Mouse (Mus musculus) splenic B cell, adult 2 months (primary cell): ENCODE measurements around the gene Gm20388.

Experiments
- DNase-seq: peaks from one replicate; pipeline ENCODE4 v3.0.0-alpha.2; 2011; ENCODE audit warnings: low read depth, low spot score
- H3K27me3 ChIP-seq: 2 replicates; pipeline ENCODE4 v1.6.1; 2012; ENCODE audit warnings: mild to moderate bottlenecking, low read length, moderate library complexity, mixed read lengths; ENCODE audit not compliant: control insufficient read depth, poor library complexity, insufficient read depth, severe bottlenecking
- H3K36me3 ChIP-seq: 2 replicates; pipeline ENCODE4 v1.6.1; 2012; ENCODE audit warnings: mild to moderate bottlenecking, low read length, moderate library complexity, mixed read lengths; ENCODE audit not compliant: control insufficient read depth, poor library complexity, insufficient read depth, severe bottlenecking

Gm20388 gene

DNA sequence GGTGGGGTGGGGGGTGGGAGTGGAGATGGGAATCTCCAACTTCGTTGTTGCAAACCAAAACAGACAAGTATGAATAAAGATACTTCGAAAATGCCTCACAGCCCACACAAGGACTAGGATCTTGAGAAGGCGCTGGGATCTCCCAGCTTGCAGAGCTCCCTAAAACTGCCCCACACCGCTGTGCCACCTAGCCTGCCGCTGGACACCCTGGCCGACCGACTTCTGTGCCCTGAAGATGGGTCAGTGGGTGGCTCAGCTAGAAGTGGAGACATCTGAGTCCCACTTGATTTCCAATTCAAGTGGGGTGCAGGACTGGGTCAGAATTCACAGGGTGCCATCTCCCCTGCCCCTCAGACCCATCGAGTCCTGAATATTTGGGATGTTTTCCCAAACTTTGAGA lies 1211.1 kb downstream of the Gm20388 start:
- no peak for DNase-seq
- Histone ChIP-seq H3K36me3 (no peaks in the 10 kb centered on the region), H3K27me3 (no peaks in the 10 kb centered on the region; the same call in 1 of the 2 replicates)

DNA sequence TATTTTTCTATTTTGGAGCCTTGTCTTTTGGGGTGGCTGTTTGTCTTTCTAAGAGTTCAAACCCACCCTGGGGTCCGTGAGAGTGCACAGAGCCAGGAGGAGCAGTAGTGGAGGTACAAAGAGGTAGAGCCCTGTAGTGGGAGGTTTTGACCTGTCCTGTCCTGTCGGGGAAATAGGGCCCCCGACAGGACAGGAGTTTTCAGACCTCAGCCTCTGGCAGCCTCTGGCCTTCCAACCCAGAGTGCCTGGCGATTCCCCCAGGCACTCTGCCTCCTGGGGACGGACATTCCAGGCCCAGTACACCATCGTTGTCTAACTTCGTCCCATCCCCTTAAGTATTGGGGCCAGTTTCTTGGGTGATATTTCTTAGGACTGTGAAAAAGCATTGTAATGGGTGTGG lies 1211.7 kb downstream of the Gm20388 start:
- H3K27me3 ChIP-seq, result no peaks in the 10 kb centered on the region; the same call in 1 of the 2 replicates
- no peak for DNase-seq
- no peaks in the 10 kb centered on the region for H3K36me3 ChIP-seq

DNA sequence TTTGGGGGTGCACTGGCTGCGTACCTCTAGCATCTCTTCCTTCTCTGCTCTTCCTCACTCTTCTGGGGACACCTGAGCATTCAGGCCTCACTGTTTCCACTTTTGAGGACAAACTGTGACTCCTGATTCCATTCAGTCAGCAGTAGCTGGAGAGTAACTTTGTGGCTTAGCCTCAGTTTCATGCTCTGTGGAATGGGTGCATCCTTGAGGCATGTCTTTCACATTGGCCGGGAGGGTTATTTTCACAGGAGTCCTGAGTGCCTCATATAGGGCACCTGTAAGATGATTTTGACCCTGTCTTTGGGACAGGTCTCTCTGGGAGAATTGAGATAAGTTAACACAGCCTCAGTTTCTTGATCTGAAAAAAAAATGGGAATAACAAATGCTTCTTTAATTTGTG lies 1212.5 kb downstream of the Gm20388 start:
- Histone ChIP-seq H3K36me3 (no peaks in the 10 kb centered on the region), H3K27me3 (no peaks in the 10 kb centered on the region; the same call in 1 of the 2 replicates)
- DNase-seq, result no peak

DNA sequence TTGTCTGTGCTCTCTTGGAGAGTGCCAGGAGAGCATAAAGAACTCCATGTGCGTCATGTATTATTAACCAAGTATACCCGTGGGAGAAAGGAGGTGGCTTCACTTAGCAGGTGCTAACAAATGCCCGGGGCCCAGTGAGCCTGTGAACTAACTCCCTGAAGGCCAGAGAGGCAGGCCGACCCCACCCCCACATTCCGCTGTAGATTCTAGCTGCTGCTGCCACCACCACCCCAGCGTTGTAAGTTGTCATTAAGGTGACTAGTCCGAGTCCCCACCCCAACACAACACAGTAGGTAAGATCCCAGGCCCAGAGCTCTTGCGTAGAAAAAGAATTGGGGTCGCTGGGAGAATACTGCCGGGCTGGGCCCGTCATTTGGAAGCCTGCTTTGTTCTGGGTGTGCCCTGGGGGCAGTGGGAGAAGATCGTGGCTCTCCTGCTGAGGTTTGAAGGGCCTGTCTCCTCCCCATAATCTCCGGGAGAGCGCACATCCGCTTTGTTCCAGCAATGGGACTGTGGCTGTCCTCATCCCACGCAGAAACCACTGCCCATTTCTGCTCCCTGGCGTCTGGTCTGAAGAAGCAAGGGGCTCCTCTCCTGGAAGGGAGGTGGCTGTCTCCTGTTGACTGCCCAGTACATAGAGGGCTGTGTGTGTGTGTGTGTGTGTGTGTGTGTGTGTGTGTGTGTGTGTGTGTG lies 1214.1 kb downstream of the Gm20388 start:
- DNase-seq, result no peak
- H3K36me3 ChIP-seq, result no peaks in the 10 kb centered on the region

DNA sequence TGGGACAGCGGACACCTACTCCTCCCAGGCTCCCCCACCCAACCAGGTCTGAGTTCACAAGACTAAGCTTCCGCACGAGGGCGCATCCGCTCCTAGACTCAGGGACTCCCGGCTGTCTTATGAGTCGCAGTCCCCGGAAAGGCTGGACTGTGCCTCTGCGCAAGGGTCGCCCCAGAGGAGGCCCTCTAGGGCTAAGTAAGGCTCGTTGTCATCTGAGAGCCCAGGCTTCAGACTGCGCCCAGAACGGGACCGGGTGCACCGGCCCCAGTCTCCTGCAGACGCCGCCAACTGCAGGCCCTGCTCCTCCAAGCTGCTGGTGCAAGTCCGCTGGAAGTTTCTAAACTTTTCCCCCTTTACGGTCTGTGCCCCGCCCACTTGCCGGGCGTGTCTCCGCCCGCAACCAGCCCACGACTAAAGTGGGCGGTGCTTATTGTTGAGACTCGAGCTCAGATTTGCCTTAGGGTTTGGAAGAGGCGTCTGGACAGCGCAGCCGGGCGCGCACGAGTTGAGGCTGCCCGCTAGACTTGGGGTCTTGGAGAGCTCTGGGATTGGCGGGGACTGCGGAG lies 1214.8 kb downstream of the Gm20388 start:
- DNase-seq, result peak; percentile 36
- no peaks in the 10 kb centered on the region for H3K36me3 ChIP-seq
- H3K27me3 ChIP-seq, result no peaks in the 10 kb centered on the region; the same call in 1 of the 2 replicates

More for the DNA sequence above, 1214.1 kb downstream of the Gm20388 start:
- H3K27me3 ChIP-seq, result no peaks in the 10 kb centered on the region; the same call in 1 of the 2 replicates

DNA sequence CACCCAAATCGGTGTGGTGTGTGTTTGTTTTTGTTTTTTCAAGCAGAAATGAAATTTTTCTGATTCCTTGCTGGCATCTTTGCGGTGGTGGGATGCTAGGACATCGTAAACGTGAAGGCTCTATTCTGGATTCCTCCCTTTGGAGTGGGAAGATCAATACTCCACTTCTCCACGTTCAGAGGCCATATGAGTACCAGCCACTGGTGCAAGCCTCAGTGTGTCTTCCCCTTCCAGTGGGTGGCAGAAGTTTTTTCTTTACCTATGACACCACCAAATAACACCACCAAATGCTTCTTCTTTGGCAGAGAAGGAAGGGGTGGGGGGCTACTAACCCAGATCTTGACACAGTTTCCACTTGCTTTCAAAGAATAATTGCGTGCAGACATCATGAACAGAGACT lies 1215.5 kb downstream of the Gm20388 start:
- no peaks in the 10 kb centered on the region; the same call in 1 of the 2 replicates for H3K27me3 ChIP-seq
- no peak for DNase-seq
- no peaks in the 10 kb centered on the region for H3K36me3 ChIP-seq

DNA sequence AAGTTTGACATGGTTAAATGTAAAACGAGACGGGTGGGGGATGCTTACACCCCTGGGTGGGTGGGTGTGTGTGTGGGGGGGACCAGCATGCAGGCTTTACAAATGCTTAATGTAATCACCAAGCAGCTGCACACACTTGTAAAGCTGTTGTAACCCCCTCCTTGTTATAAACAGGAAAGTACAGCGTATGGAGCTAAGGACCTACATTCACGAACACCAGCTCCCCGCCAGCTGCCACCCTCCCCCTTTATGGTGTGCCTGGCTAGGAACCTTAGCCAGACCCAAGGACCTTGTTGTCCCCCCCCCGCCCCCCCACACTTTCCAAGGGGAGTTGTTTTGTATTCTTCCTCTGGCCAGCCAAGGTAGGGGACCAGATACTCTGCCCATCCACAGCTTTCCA lies 1216.1 kb downstream of the Gm20388 start:
- H3K36me3 ChIP-seq, result no peaks in the 10 kb centered on the region
- H3K27me3 ChIP-seq, result no peaks in the 10 kb centered on the region; the same call in 1 of the 2 replicates
- DNase-seq, result no peak

DNA sequence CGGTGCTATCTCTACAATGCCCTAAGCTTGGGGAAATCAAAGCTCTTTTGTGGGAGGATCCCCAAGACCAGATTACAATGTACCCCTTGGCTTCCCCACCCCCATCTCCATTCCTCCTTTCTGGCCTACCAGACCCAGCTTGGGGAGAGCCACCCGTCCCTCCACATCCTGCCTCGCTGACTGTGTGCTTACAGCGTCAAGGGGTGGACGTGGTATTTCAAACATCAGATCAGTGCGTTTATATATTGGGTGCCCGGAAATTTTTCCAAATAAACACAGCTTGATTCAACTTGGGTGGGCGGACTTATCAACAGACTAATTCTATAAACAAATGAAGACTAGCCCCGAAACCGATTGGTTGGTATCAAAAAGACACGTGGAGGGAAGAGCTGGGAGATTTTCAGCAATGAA lies 1216.7 kb downstream of the Gm20388 start:
- Histone ChIP-seq H3K36me3 (no peaks in the 10 kb centered on the region), H3K27me3 (no peaks in the 10 kb centered on the region; the same call in 1 of the 2 replicates)
- no peak for DNase-seq

DNA sequence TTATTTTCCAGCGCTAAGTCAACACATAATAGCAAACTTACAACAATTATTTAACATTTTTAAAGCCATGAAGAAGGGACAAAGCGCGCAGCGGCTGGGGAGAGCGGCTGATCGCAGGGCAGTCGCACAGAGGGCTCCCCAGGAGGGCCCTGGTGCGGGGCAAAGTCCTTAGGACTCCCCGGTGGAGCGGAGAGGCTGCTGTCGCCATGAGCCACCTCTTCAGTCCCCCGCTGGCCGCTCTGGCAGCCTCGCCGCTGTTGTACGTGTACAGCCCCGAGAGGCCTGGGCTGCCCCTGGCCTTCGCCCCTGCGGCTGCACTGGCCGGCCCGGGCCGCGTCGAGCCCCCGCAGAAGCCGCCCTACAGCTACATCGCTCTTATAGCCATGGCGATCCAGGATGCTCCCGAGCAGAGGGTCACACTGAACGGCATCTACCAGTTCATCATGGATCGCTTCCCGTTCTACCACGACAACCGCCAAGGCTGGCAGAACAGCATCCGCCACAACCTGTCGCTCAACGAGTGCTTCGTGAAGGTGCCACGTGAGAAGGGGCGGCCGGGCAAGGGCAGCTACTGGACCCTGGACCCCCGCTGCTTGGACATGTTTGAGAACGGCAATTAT lies 1217.2 kb downstream of the Gm20388 start, which contains the start of gene Foxl1:
Gene Foxl1, plus strand, starts transcription at position 185 of the 620 bp plus-strand sequence.
- H3K27me3 ChIP-seq, result no peaks in the 10 kb centered on the region; the same call in 1 of the 2 replicates
- DNase-seq, result no peak
- H3K36me3 ChIP-seq, result no peaks in the 10 kb centered on the region

DNA sequence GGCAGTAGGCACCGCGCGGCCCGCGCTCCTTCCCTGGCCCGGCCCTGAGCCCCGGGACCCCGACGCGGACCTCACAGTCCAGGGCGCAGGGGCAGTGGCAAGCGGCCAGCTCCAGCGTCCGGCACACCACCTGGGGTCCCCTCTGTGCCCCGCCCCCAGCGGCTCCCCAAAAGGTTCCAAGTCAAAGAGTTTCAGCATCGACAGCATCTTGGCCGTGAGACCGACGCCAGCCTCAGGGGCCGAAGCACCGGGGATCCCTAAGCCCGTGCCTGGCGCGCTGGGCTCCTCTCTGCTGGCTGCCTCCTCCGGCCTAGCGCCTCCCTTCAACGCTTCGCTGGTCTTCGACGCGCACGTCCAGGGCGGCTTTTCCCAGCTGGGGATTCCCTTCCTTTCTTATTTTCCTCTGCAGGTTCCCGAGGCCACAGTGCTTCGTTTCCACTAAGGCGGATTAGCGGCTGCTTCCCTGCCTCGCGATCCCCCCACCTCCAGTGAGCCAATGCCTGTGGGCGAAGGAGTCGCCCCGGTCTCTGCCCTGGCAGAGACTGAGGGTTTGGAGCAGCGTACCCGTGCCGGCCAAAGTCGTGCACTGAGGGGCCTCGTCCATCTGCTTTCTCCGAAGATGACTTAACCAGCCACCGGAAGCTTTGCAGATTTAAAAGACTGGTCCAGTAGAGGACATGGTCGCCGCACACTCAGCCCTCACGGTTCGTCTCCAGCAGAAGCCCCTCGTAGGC lies 1218.1 kb downstream of the Gm20388 start:
- Histone ChIP-seq H3K27me3 (no peaks in the 10 kb centered on the region; the same call in 1 of the 2 replicates), H3K36me3 (no peaks in the 10 kb centered on the region)
- no peak for DNase-seq

DNA sequence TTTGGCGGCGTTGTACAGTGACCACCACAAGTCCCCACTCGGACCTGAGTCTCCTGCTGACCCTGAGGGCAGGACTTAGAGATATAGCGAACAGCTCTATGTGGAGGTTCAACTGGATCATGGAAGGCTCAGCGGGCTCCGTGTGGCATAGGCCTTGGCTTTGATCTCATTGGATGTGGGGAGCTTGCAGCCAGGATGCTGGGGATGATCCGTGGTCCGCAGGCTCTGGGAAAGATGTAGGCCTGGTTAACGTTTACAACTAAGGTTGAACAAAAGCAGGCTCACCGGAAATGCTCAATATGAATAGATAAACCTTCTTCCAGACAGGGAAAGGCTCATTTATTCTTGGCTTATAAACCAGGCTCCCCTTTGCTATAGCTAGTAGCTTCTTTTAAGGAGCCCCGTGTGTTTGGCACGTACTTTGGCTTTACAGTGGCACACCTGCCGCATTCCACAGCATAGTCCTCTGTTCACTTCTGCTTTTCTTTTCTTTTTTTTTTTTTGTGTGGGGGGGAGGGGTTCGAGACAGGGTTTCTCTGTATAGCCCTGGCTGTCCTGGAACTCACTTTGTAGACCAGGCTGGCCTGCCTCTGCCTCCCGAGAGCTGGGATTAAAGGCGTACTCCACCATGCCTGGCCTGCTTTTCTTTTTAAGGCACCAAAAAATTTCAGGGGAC lies 1218.8 kb downstream of the Gm20388 start:
- no peak for DNase-seq
- no peaks in the 10 kb centered on the region for H3K36me3 ChIP-seq
- no peaks in the 10 kb centered on the region; the same call in 1 of the 2 replicates for H3K27me3 ChIP-seq

DNA sequence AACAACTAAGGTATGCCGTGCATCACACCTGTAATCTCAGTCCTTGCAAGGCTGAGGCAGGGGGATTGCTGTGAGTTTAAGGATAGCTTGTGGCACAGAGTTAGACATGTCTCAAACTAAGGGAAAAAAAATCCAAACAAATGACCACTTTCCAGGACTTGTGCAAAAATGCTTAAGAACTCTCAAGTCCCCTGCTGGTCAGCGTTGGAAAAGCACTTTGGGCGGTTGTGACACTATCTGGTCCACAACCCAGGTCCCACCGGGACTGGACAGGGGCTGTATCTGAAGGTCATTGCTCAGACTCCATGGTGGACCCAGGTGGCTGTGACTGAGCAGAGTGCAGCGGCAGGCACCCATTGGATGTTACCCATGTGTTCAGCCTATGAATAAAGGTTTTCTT lies 1219.9 kb downstream of the Gm20388 start:
- Histone ChIP-seq H3K36me3 (no peaks in the 10 kb centered on the region), H3K27me3 (no peaks in the 10 kb centered on the region; the same call in 1 of the 2 replicates)
- peak; percentile 49 for DNase-seq

DNA sequence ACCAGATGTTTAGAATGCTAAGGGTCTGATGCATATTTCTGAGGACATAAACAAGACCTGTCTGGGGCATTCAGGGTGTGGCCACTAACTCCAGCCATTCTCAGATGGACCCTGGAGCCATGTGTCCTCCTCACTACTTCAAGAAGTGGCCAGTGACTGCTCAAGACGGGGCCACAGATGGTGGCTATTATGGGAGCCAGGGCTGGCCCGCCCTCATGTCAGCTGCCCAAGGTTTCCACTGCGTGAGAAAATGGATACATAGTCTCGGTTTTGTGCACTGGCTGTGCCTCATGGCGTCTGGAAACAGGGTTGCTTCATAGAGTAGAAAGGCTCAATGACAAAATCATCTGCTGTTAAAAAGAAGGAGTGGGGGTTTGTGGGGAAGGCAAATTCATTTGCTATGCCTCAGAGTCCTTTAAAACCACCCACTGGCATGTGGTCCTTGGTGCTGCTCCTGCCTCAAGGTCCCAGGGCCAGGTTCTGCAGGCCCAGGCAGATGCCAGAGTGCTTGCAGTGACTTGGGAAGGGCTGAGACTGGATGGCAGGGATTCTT lies 1222.4 kb downstream of the Gm20388 start:
- Histone ChIP-seq H3K36me3 (no peaks in the 10 kb centered on the region), H3K27me3 (no peaks in the 10 kb centered on the region; the same call in 1 of the 2 replicates)
- DNase-seq, result no peak

DNA sequence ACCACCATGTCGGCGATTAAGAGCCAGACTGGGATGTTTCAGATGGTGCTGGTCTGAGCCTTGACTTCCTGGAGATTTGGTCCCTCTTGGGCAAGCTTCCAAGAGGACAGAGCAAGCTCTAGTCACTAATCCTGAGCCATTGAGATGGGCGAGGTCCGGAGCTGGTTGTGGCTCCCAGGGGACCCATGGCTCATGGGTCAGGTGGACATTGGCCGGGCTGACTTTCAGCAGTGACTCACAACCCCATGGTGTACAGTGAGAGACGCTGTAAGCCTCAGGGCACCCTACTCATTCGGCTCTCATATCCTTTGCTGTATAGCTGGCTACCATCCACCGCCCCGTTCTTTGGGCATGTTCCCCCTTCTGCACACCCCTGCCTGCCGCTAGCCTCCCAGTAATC lies 1223.5 kb downstream of the Gm20388 start:
- no peaks in the 10 kb centered on the region for H3K27me3 ChIP-seq
- no peak for DNase-seq
- H3K36me3 ChIP-seq, result no peaks in the 10 kb centered on the region
